Mouse (Mus musculus): Measurements from ENCODE around the gene Pcyox1. TPM values are rescaled to one million over a fixed set of nuclear protein-coding genes. Genes with fewer than 3 reads are reported as not detected.

The Pcyox1 gene
- total and polyA plus RNA-seq, 3 experiments, result 16.0 to 28.1 TPM; not detected in 1

- H3K4me1 ChIP-seq (ENCODE audit: control insufficient read depth in 1 of 2, insufficient read depth in 2 of 2, low read length in 2 of 2), result peaks cover 0 to 13% of the 10 kb centered on the region in 2 experiments; a peak in 2 of 4 replicates
- no peak overlapping the region for H3K4me3 ChIP-seq (ENCODE audit: control insufficient read depth in 1 of 2, insufficient read depth in 1 of 2, low read depth in 2 of 2, low read length in 2 of 2)
- no peak for DNase-seq (ENCODE audit: low read depth, low spot score)
- H3K79me2 ChIP-seq (ENCODE audit: control insufficient read depth, insufficient read depth, low read length, poor library complexity), result peaks cover 9% of the 10 kb centered on the region
- no peaks in the 10 kb centered on the region for H3K9me3 ChIP-seq (replicated peaks; ENCODE audit: insufficient read depth, low read length)
- peaks cover 0 to 10% of the 10 kb centered on the region in 2 experiments; a peak in 2 of 4 replicates for H3K36me3 ChIP-seq (ENCODE audit: control insufficient read depth in 1 of 2, insufficient read depth in 2 of 2, low read length in 2 of 2)
- TF ChIP-seq CHD2 (IDR thresholded peaks at IDR 0.05; ENCODE audit: low read length) (no peak), TCF12 (IDR thresholded peaks at IDR 0.05; ENCODE audit: low read depth, low read length) (no peak)
- no peak overlapping the region for H3K9ac ChIP-seq (ENCODE audit: control insufficient read depth, low read depth, low read length, poor library complexity, severe bottlenecking)
- H3K27me3 ChIP-seq (ENCODE audit: control insufficient read depth in 1 of 2, insufficient read depth in 2 of 2, low read length in 2 of 2), result no peaks in the 10 kb centered on the region
- H3K27ac ChIP-seq (ENCODE audit: control insufficient read depth, low read depth, low read length), result no peak overlapping the region
Measured at GRCm38 (mm10) chr6:86398986-86399385, 2.0 kb upstream of the Pcyox1 start.

DNA sequence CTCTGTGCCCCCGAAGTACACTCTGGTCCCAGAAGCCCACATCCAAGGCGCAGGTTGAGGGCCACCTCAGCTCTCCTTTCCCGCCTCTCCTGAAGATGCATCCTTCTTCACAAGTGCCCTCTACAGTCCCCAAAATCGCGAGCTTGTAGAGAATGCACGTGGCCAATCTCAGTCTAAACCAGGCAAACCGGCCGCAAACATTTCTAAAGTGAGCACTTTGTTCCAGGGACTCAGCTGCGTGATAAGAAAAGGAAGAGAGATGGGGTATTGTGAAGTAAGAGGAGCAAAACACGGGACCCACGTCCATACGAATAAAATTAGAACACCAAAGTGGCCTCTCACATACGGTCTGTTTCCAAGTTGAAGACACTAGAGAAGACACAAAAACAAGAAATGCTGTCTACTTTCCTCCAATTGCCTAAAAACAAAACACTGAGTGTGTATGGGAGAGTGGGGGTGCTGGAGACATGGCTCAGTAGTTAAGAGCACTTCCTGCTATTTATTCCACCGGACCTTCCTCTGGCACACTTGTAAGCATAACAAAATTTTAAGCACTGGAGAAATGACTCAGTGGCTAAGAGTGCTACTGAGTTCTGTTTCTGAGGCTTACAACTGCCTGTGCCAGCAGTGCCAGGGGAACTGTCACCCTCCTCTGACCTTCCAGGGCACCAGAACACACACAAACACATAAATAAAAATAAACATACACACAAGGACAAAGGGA is 465 bp upstream of the Pcyox1 start:
- H3K79me2 ChIP-seq (ENCODE audit: control insufficient read depth, insufficient read depth, low read length, poor library complexity), result peaks cover 9% of the 10 kb centered on the region
- H3K4me3 ChIP-seq (ENCODE audit: control insufficient read depth in 1 of 2, insufficient read depth in 1 of 2, low read depth in 2 of 2, low read length in 2 of 2), result peak overlapping the region; percentile 81 to 94
- no peak for DNase-seq (ENCODE audit: low read depth, low spot score)
- H3K9ac ChIP-seq (ENCODE audit: control insufficient read depth, low read depth, low read length, poor library complexity, severe bottlenecking), result peak overlapping the region; percentile 55
- H3K9me3 ChIP-seq (replicated peaks; ENCODE audit: insufficient read depth, low read length), result no peaks in the 10 kb centered on the region
- H3K36me3 ChIP-seq (ENCODE audit: control insufficient read depth in 1 of 2, insufficient read depth in 2 of 2, low read length in 2 of 2), result peaks cover 0 to 10% of the 10 kb centered on the region in 2 experiments; a peak in 2 of 4 replicates
- H3K27me3 ChIP-seq (ENCODE audit: control insufficient read depth in 1 of 2, insufficient read depth in 2 of 2, low read length in 2 of 2), result no peaks in the 10 kb centered on the region
- peaks cover 0 to 13% of the 10 kb centered on the region in 2 experiments; a peak in 2 of 4 replicates for H3K4me1 ChIP-seq (ENCODE audit: control insufficient read depth in 1 of 2, insufficient read depth in 2 of 2, low read length in 2 of 2)
- peak overlapping the region; percentile 15 for H3K27ac ChIP-seq (ENCODE audit: control insufficient read depth, low read depth, low read length)
- TF ChIP-seq CHD2 (IDR thresholded peaks at IDR 0.05; ENCODE audit: low read length) (no peak), MAZ (IDR thresholded peaks at IDR 0.05; ENCODE audit: low read depth, low read length) (no peak), POLR2AphosphoS2 (IDR thresholded peaks at IDR 0.05; ENCODE audit: low read length) (no peak), GABPA (IDR thresholded peaks at IDR 0.05; ENCODE audit: low read depth, low read length) (no peak), EP300 (IDR thresholded peaks at IDR 0.05; ENCODE audit: low read depth in 1 of 2, low read length in 2 of 2) (no peak), MXI1 (IDR thresholded peaks at IDR 0.05; ENCODE audit: low read depth, low read length) (peak; percentile 88), ZC3H11A (IDR thresholded peaks at IDR 0.05; ENCODE audit: low read depth, low read length) (no peak), MEF2A (IDR thresholded peaks at IDR 0.05; ENCODE audit: extremely low read depth, insufficient replicate concordance, low read depth, low read length, poor library complexity, severe bottlenecking) (no peak), ZMIZ1 (IDR thresholded peaks at IDR 0.05; ENCODE audit: low read depth, low read length) (no peak), BHLHE40 (IDR thresholded peaks at IDR 0.05; ENCODE audit: borderline replicate concordance, low read depth, low read length) (peak; percentile 18; the same call in 1 of the 2 replicates), ETS1 (IDR thresholded peaks at IDR 0.05; ENCODE audit: low read depth, low read length) (no peak; the same call in 1 of the 2 replicates), KAT2A (conservative IDR thresholded peaks at IDR 0.05; ENCODE audit: low read depth, low read length) (no peak), ZNF384 (IDR thresholded peaks at IDR 0.05; ENCODE audit: low read depth, low read length) (no peak), ZKSCAN1 (IDR thresholded peaks at IDR 0.05; ENCODE audit: low read depth, low read length) (no peak), POLR2AphosphoS5 (IDR thresholded peaks at IDR 0.05; ENCODE audit: borderline replicate concordance, low read depth, low read length) (no peak), NRF1 (IDR thresholded peaks at IDR 0.05; ENCODE audit: insufficient read depth, low read depth, low read length, poor library complexity, severe bottlenecking) (no peak), USF1 (IDR thresholded peaks at IDR 0.05; ENCODE audit: low read depth, low read length) (peak; percentile 50; the same call in 1 of the 2 replicates), JUND (IDR thresholded peaks at IDR 0.05; ENCODE audit: low read depth, low read length) (no peak), NELFE (IDR thresholded peaks at IDR 0.05; ENCODE audit: low read depth, low read length) (no peak; the same call in 1 of the 2 replicates), RAD21 (IDR thresholded peaks at IDR 0.05; ENCODE audit: low read depth, low read length) (no peak), SIN3A (IDR thresholded peaks at IDR 0.05; ENCODE audit: low read length) (peak; percentile 73), HCFC1 (IDR thresholded peaks at IDR 0.05; ENCODE audit: low read depth, low read length) (no peak; the same call in 1 of the 2 replicates), MAX (IDR thresholded peaks at IDR 0.05; ENCODE audit: low read length) (peak; percentile 44; the same call in 1 of the 2 replicates), ELF1 (IDR thresholded peaks at IDR 0.05; ENCODE audit: low read depth, low read length) (no peak), CHD1 (IDR thresholded peaks at IDR 0.05; ENCODE audit: low read depth, low read length) (no peak), MYC (IDR thresholded peaks at IDR 0.05; ENCODE audit: low read depth, low read length) (peak; percentile 55; the same call in 1 of the 2 replicates), USF2 (IDR thresholded peaks at IDR 0.05; ENCODE audit: borderline replicate concordance in 1 of 2, insufficient read depth in 1 of 2, low read depth in 1 of 2, low read length in 2 of 2) (no peak), MAFK (IDR thresholded peaks at IDR 0.05; ENCODE audit: borderline replicate concordance, low read depth, low read length) (no peak)
